ENCODE assay signal across 29 mouse cellular contexts in genomic region chr11:76848081-76848480, GRCm38 (mm10). TPM values are rescaled to one million over a fixed set of nuclear protein-coding genes. Genes with fewer than 3 reads are reported as not detected.
DNase-seq lines count a peak whose midpoint lies in the region; ATAC-seq and TF ChIP-seq lines count a peak whose summit lies in the region.
"Had no signal": no experiment of that assay in that cellular context is flagged by ENCODE, and none has a peak within 500 bp of the region (broad histone marks: within the 10 kb centered on the region; RNA-seq: fewer than 3 reads in every experiment).

No protein-coding gene starts in this region.

- peaks cover 3% of the 10 kb centered on the region; the same call in 1 of the 2 replicates for H3K4me1 ChIP-seq in embryonic fibroblast, embryonic 13.5 days (ENCODE audit: control insufficient read depth, insufficient read depth, low read length)
- H3K4me1 ChIP-seq in lung, postnatal 0 days (ENCODE audit: insufficient read depth, low read depth, low read length), result peaks cover 13% of the 10 kb centered on the region; the same call in 1 of the 2 replicates

- TF ChIP-seq POLR2A in embryonic fibroblast, embryonic 13.5 days (IDR thresholded peaks at IDR 0.05; ENCODE audit: low read depth, low read length), result no peak

- ATAC-seq in lung, postnatal 0 days, result no peak
- ATAC-seq: activated CD4-positive, CD25-positive, alpha-beta regulatory T cell, adult 4 months; CD4-positive, CD25-positive, alpha-beta regulatory T cell, adult 4 months; forebrain, embryonic 14.5 days; forebrain, postnatal 0 days; hindbrain, postnatal 0 days had no signal

- peak; percentile 44 for DNase-seq in heart, adult 11 months
- DNase-seq in heart, postnatal 14 days, result no peak
- peak; percentile 1 for DNase-seq in layer of hippocampus, adult 11-12 months (ENCODE audit: low spot score)
- DNase-seq in layer of hippocampus, postnatal 36 days, result no peak
- DNase-seq in lung, postnatal 0 days (ENCODE audit: low spot score), result no peak
- DNase-seq: adrenal gland, adult 8-10 months; adrenal gland, postnatal 25 days; cerebellum, adult 11-12 months; cerebellum, postnatal 10 days; forebrain, postnatal 0 days; gastrocnemius, adult 2 months; gastrocnemius, postnatal 14 days; heart, adult 18-20 months; heart, postnatal 10 days; heart, postnatal 4 days had no signal

- H3K9ac ChIP-seq in lung, postnatal 0 days (replicated peaks; ENCODE audit: low read depth), result no peak overlapping the region
- H3K9ac ChIP-seq: heart, embryonic 12.5 days; heart, embryonic 15.5 days; hindbrain, embryonic 14.5 days had no signal

- no peaks in the 10 kb centered on the region for H3K27me3 ChIP-seq in lung, postnatal 0 days (replicated peaks; ENCODE audit: insufficient read depth, low read length)
- H3K27me3 ChIP-seq: heart, embryonic 12.5 days; heart, embryonic 15.5 days had no signal

- no peaks in the 10 kb centered on the region for H3K36me3 ChIP-seq in lung, postnatal 0 days (ENCODE audit: insufficient read depth, low read length)
- H3K36me3 ChIP-seq: heart, embryonic 12.5 days; heart, embryonic 15.5 days had no signal

- no peak for TF ChIP-seq CTCF in embryonic fibroblast, embryonic 13.5 days (IDR thresholded peaks at IDR 0.05; ENCODE audit: borderline replicate concordance, insufficient read depth, low read length)
- TF ChIP-seq CTCF in lung, postnatal 0 days (IDR thresholded peaks at IDR 0.05), result no peak

- intact Hi-C loops in heart, postnatal 14 days (cut with DNase I), result loop anchor here (5.0 kb wide), 1 partner anchor 36 kb away; no protein-coding TSS in a partner anchor

- 0 out of 2 replicates have a peak overlapping the region, but pooled peaks have one; percentile 19 for H3K27ac ChIP-seq in embryonic fibroblast, embryonic 13.5 days (ENCODE audit: insufficient read depth, low read length)
- no peak overlapping the region for H3K27ac ChIP-seq in lung, postnatal 0 days (ENCODE audit: low read length)
- H3K27ac ChIP-seq: heart, embryonic 15.5 days; hindbrain, embryonic 14.5 days; hindbrain, postnatal 0 days had no signal

- H3K4me3 ChIP-seq in embryonic fibroblast, embryonic 13.5 days (ENCODE audit: insufficient read depth, low read length), result no peak overlapping the region
- H3K4me3 ChIP-seq in lung, postnatal 0 days (ENCODE audit: low read depth, low read length), result no peak overlapping the region

- no peak overlapping the region for H3K4me2 ChIP-seq in lung, postnatal 0 days (replicated peaks; ENCODE audit: low read depth, low read length)

- TF ChIP-seq EP300 in lung, postnatal 0 days (IDR thresholded peaks at IDR 0.05), result no peak

- H3K9me3 ChIP-seq in lung, postnatal 0 days (ENCODE audit: low read length), result no peaks in the 10 kb centered on the region
- H3K9me3 ChIP-seq: heart, embryonic 12.5 days; heart, embryonic 15.5 days had no signal

- 84% methylated on average over 5 of the region's 5 CpGs for WGBS in lung, postnatal 0 days

RNA-seq across cellular contexts. Expression of gene Cpd, which starts 1.3 kb away (rescaled TPM):
- total RNA-seq in heart, postnatal 14 days (2021), result 10 to 100 TPM; 51.4 to 58.7 TPM
- 10 to 100 TPM; 61.8 to 67.7 TPM for total RNA-seq in layer of hippocampus, postnatal 36 days (2021)
- polyA plus RNA-seq in embryonic fibroblast, embryonic 13.5 days (2011; ENCODE audit: insufficient read length, low read depth, missing spikeins), result 55.1 and 57.7 TPM in 2 replicates
- 15.7 and 16.7 TPM in 2 replicates for polyA plus RNA-seq in lung, postnatal 0 days (2015; fragmentation: Nextera tagmentation; extraction: Ambion mirVana)

RNA-seq across cellular contexts. Expression of gene Tmigd1, which starts 53.9 kb away (rescaled TPM):
- total RNA-seq in heart, postnatal 14 days (2021), result under 1 TPM; 0.80 to 0.84 TPM
- not detected for total RNA-seq in layer of hippocampus, postnatal 36 days (2021)
- polyA plus RNA-seq in embryonic fibroblast, embryonic 13.5 days (2011; ENCODE audit: insufficient read length, low read depth, missing spikeins), result not detected in 2 replicates
- polyA plus RNA-seq in lung, postnatal 0 days (2015; fragmentation: Nextera tagmentation; extraction: Ambion mirVana), result 0.29 and 0.44 TPM in 2 replicates
- total RNA-seq: forebrain, postnatal 0 days; MEL had no signal
- polyA plus RNA-seq: brain, embryonic 14.5 days; C2C12; embryonic facial prominence, embryonic 11.5 days; forebrain, embryonic 11.5 days; forebrain, embryonic 14.5 days; forebrain, postnatal 0 days; frontal cortex, adult 2 months; heart, embryonic 12.5 days; heart, embryonic 15.5 days; hindbrain, embryonic 14.5 days; hindbrain, postnatal 0 days had no signal

Comparison
In these comparisons a context has a peak if more than half of its experiments do, and no peak if none do; other contexts are left out.
1. DNase-seq: peak in heart, adult 11 months (single experiment) and layer of hippocampus, adult 11-12 months (single experiment); none in heart, postnatal 14 days (0 of 2), layer of hippocampus, postnatal 36 days (0 of 2) and lung, postnatal 0 days (single experiment).